Mouse (Mus musculus): ENCODE data around the gene Bag5. TPM values are rescaled to one million over a fixed set of nuclear protein-coding genes. Genes with fewer than 3 reads are reported as not detected.

Bag5 gene
- polyA plus RNA-seq, 2 experiments = 9.8 to 15.2 TPM

DNA sequence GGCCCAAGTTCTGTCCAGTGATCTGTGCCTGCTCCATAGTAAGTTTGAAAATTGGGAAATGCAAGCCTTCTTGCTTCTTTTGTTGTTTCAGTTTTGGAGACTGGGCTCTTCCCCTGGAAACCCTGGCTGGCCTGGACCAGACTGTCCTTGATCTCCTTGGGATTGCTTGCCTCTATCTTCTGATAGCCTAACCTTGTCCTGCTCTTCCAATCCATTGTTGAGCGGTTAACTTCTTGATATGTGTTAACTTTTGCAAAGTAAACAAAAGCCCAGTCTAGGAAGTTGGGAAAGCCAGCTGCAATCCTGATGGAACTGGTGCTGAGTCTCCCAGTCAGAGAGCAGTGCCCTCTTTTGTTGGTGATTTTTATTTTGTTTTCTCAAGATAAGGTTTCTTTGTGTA is 14.9 kb upstream of the Bag5 start:
- peaks cover 0 to 4% of the 10 kb centered on the region in 2 experiments; a peak in 2 of 4 replicates for H3K4me1 ChIP-seq (replicated peaks; ENCODE audit: control insufficient read depth in 2 of 2, insufficient read depth in 2 of 2, low read length in 1 of 2)
- H3K27ac ChIP-seq = no peak overlapping the region
- TF ChIP-seq EP300 (IDR thresholded peaks at IDR 0.05; ENCODE audit: low read depth) (no peak), CTCF (IDR thresholded peaks at IDR 0.05; ENCODE audit: low read depth) (no peak)
- no peak overlapping the region for H3K9ac ChIP-seq (replicated peaks)
- no peaks in the 10 kb centered on the region for H3K9me3 ChIP-seq (ENCODE audit: control insufficient read depth, low read length)
- 73% methylated on average over 1 of the region's 1 CpGs for WGBS (ENCODE audit: insufficient replicate concordance)
- no peaks in the 10 kb centered on the region for H3K27me3 ChIP-seq (ENCODE audit: control insufficient read depth, insufficient read depth, low read length)
- DNase-seq (ENCODE audit: low read depth in 3 of 3, low spot score in 3 of 3) (no peak), ATAC-seq (ENCODE audit: insufficient read depth) (no peak)
- H3K4me3 ChIP-seq (ENCODE audit: insufficient read depth in 1 of 2, low read depth in 2 of 2, low read length in 2 of 2) = no peak overlapping the region
- no peak overlapping the region for H3K4me2 ChIP-seq (ENCODE audit: low read depth)
- H3K36me3 ChIP-seq (replicated peaks; ENCODE audit: control insufficient read depth, insufficient read depth, low read depth) = no peaks in the 10 kb centered on the region; the same call in 1 of the 2 replicates

DNA sequence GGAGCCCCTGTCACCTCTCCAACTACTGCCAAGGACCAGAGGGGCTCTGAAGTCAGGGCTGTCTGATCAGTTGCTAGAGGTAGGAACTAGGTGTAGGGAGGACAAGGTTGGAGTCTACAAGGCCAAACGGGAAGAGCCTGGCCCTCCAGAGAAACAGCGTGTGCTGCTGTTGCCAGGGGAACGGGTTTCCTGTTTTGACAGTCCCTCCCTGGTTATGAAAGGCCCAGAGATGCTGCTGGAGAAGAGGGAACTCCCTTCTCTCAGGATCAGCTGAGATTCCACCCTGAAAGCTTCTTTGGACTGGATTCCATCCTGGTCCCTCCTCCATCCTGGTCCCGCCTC is 13.0 kb upstream of the Bag5 start:
- Histone ChIP-seq H3K4me1 (replicated peaks; ENCODE audit: control insufficient read depth in 2 of 2, insufficient read depth in 2 of 2, low read length in 1 of 2) (no peaks in the 10 kb centered on the region), H3K36me3 (replicated peaks; ENCODE audit: control insufficient read depth, insufficient read depth, low read depth) (no peaks in the 10 kb centered on the region; the same call in 1 of the 2 replicates), H3K27ac (no peak overlapping the region), H3K27me3 (ENCODE audit: control insufficient read depth, insufficient read depth, low read length) (no peaks in the 10 kb centered on the region), H3K4me2 (ENCODE audit: low read depth) (no peak overlapping the region), H3K4me3 (ENCODE audit: insufficient read depth in 1 of 2, low read depth in 2 of 2, low read length in 2 of 2) (no peak overlapping the region), H3K9me3 (ENCODE audit: control insufficient read depth, low read length) (no peaks in the 10 kb centered on the region), H3K9ac (replicated peaks) (no peak overlapping the region)
- 43% methylated on average over 4 of the region's 4 CpGs for WGBS (ENCODE audit: insufficient replicate concordance)
- no peak for DNase-seq (ENCODE audit: low read depth in 3 of 3, low spot score in 3 of 3)
- ATAC-seq (ENCODE audit: insufficient read depth) = no peak
- TF ChIP-seq CTCF (IDR thresholded peaks at IDR 0.05; ENCODE audit: low read depth) (no peak), EP300 (IDR thresholded peaks at IDR 0.05; ENCODE audit: low read depth) (no peak)

DNA sequence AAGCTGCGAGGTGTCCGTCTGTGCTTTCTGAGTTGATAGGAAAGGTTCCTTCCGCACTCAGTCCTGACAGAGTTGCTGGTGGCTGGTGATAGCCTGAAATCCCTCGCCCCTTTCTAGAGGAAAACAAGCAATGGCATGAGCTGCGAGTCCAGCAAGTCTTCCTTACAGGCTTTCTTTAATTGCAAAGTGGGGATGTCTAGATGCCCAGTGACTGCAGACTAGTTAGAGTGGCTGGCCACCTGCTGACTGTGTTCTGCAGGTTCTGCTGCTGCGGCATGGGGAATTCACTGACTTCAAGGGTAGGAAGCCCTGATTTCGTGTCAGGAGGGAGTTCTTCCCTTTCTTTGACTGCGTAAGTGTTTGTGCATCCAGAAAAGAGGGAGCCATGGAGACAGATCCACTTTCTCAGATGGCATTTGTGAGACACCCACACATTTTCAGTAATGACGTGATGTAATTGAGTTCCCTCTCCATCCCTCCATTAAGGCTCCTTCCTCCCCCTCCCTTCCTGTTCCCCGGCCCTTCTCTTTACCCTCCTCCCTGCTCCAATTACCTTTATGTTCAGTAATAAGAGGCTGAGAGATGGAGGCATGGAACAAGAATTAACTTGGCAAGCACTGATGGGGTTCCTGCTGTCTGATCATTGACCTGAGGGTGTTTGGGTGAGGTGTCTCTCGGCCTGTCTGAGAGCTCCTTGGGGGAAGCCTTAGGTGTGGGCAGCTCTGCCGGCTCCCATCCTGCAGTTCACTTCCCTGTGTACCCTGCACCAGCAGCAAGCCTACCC is 12.5 kb upstream of the Bag5 start:
- no peaks in the 10 kb centered on the region for H3K27me3 ChIP-seq (ENCODE audit: control insufficient read depth, insufficient read depth, low read length)
- H3K4me2 ChIP-seq (ENCODE audit: low read depth) = no peak overlapping the region
- no peaks in the 10 kb centered on the region for H3K4me1 ChIP-seq (replicated peaks; ENCODE audit: control insufficient read depth in 2 of 2, insufficient read depth in 2 of 2, low read length in 1 of 2)
- H3K9me3 ChIP-seq (ENCODE audit: control insufficient read depth, low read length) = no peaks in the 10 kb centered on the region
- no peak overlapping the region for H3K9ac ChIP-seq (replicated peaks)
- TF ChIP-seq EP300 (IDR thresholded peaks at IDR 0.05; ENCODE audit: low read depth) = no peak
- TF ChIP-seq CTCF (IDR thresholded peaks at IDR 0.05; ENCODE audit: low read depth) = no peak
- ATAC-seq (ENCODE audit: insufficient read depth) (no peak), DNase-seq (ENCODE audit: low read depth in 3 of 3, low spot score in 3 of 3) (no peak)
- H3K4me3 ChIP-seq (ENCODE audit: insufficient read depth in 1 of 2, low read depth in 2 of 2, low read length in 2 of 2) = no peak overlapping the region
- no peak overlapping the region for H3K27ac ChIP-seq
- no peaks in the 10 kb centered on the region; the same call in 1 of the 2 replicates for H3K36me3 ChIP-seq (replicated peaks; ENCODE audit: control insufficient read depth, insufficient read depth, low read depth)
- 69% methylated on average over 12 of the region's 12 CpGs for WGBS (ENCODE audit: insufficient replicate concordance)

DNA sequence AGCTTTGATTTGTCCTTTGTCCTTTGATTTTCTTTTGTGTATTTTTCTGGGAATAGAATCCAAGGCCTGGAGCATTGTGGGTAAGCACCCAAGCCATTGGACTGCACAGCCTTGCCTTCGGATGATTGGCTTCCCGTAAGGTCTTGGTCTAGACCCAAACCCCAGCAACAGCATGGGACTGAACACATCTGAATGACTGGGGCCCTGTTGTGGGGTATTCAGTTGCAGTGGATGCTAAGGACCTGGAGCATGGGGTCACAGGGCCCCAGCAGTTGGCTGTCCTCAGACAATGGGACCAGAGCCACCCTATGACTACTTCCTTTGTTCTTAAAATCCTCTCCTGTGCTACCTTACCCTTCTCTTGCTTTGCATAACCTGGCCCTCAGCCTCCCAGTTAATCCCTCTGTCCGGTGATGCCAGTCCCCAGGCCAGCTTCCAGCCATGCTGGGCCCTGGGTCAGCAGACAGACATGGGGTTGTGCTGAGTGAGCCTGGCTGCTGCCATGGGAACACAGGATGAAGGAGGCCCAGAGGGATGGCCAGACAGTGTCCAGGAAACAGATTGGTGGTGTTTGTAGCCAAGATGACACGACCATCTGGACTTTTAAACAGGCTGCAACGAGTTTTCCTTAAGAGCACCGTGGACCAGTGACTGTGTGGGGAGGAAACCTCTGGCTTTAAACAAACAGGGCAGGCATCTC is 11.7 kb upstream of the Bag5 start:
- H3K27me3 ChIP-seq (ENCODE audit: control insufficient read depth, insufficient read depth, low read length) = no peaks in the 10 kb centered on the region
- WGBS (ENCODE audit: insufficient replicate concordance) = 71% methylated on average over 6 of the region's 6 CpGs
- ATAC-seq (ENCODE audit: insufficient read depth) (no peak), DNase-seq (ENCODE audit: low read depth in 3 of 3, low spot score in 3 of 3) (no peak)
- H3K4me3 ChIP-seq (ENCODE audit: insufficient read depth in 1 of 2, low read depth in 2 of 2, low read length in 2 of 2) = no peak overlapping the region
- TF ChIP-seq CTCF (IDR thresholded peaks at IDR 0.05; ENCODE audit: low read depth) (no peak), EP300 (IDR thresholded peaks at IDR 0.05; ENCODE audit: low read depth) (no peak)
- no peak overlapping the region for H3K27ac ChIP-seq
- no peaks in the 10 kb centered on the region for H3K4me1 ChIP-seq (replicated peaks; ENCODE audit: control insufficient read depth in 2 of 2, insufficient read depth in 2 of 2, low read length in 1 of 2)
- no peak overlapping the region for H3K9ac ChIP-seq (replicated peaks)
- no peaks in the 10 kb centered on the region for H3K9me3 ChIP-seq (ENCODE audit: control insufficient read depth, low read length)
- H3K4me2 ChIP-seq (ENCODE audit: low read depth) = no peak overlapping the region
- no peaks in the 10 kb centered on the region; the same call in 1 of the 2 replicates for H3K36me3 ChIP-seq (replicated peaks; ENCODE audit: control insufficient read depth, insufficient read depth, low read depth)

DNA sequence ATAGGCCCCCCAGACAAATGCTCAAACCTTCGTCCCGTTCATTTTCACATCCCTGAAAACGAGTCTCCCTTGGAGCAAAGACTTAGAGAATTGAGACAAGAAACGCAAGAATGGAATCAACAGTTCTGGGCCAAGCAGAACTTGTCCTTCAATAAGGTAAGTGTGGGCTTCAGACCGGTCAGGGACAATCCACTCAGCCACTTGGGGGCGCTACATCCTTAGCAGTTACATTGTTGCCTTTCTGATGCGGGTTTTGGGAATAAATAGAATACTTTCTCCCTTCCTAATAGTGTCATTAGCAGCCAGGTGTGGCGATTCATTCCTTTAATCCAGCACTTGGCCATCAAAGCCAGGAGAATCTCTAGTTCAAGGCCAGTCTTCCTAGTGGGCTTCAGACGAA is 9.6 kb upstream of the Bag5 start:
- Histone ChIP-seq H3K27me3 (ENCODE audit: control insufficient read depth, insufficient read depth, low read length) (no peaks in the 10 kb centered on the region), H3K9me3 (ENCODE audit: control insufficient read depth, low read length) (no peaks in the 10 kb centered on the region), H3K27ac (no peak overlapping the region), H3K4me2 (ENCODE audit: low read depth) (no peak overlapping the region), H3K9ac (replicated peaks) (no peak overlapping the region), H3K36me3 (replicated peaks; ENCODE audit: control insufficient read depth, insufficient read depth, low read depth) (no peaks in the 10 kb centered on the region; the same call in 1 of the 2 replicates), H3K4me3 (ENCODE audit: insufficient read depth in 1 of 2, low read depth in 2 of 2, low read length in 2 of 2) (no peak overlapping the region), H3K4me1 (replicated peaks; ENCODE audit: control insufficient read depth in 2 of 2, insufficient read depth in 2 of 2, low read length in 1 of 2) (no peaks in the 10 kb centered on the region)
- peak; percentile 72 for TF ChIP-seq CTCF (IDR thresholded peaks at IDR 0.05; ENCODE audit: low read depth)
- no peak for TF ChIP-seq EP300 (IDR thresholded peaks at IDR 0.05; ENCODE audit: low read depth)
- 62% methylated on average over 9 of the region's 9 CpGs for WGBS (ENCODE audit: insufficient replicate concordance)
- DNase-seq (ENCODE audit: low read depth in 3 of 3, low spot score in 3 of 3) (no peak), ATAC-seq (ENCODE audit: insufficient read depth) (no peak)

All from liver, embryonic 14.5 days (tissue).